Mouse (Mus musculus) adrenal gland, postnatal 25 days (tissue): ENCODE data around the gene 4930455H04Rik. TPM values are rescaled to one million over a fixed set of nuclear protein-coding genes. Genes with fewer than 3 reads are reported as not detected.

Source experiments
- total RNA-seq: library from RNA; stranded (reverse); gene quantifications from 2 replicates; pipeline ENCODE4 v1.2.3, GENCODE M21; 2021

The 4930455H04Rik gene
- total RNA-seq, 1 experiment from 2014 or later: not detected

Other genes starting within 250 kb of the 4930455H04Rik start
- 50.5 and 57.7 TPM in 2 replicates for gene Agl, start 160.1 kb upstream of the 4930455H04Rik start, total RNA-seq
- gene Frrs1, start 108.8 kb upstream of the 4930455H04Rik start, total RNA-seq: 22.6 and 31.4 TPM in 2 replicates
- 56.5 and 66.8 TPM in 2 replicates for gene Palmd, start 720 bp downstream of the 4930455H04Rik start, total RNA-seq